Mouse (Mus musculus): Measurements from ENCODE around the gene Ovca2.

DNA sequence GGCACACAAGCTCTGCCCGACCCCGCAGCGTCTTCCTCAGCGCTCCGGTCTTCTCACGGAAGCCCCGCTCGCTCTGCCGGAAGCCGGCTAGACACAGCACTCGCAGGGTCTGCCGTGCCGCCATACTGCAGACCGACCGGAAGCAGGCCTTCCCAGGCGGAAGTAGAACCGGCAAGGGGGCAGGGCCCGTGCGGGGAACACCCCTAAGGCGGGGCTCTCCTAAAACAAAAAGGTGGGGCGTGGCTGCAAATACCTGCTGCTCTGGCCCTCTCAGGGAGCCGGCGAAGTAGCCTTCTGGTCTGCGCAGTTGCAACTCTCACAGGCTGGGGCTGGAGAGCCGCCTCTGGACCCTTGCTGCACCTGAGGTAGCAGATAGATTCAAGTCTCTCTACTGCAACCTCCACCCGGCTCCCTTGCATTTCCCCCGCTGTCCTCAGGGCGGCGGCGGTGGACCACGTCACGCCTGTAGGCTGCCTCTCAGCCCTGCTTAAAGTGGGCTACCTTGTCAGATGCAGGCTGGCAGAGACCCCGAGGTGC is at the start of gene Ovca2:
- peak; percentile 75 for TF ChIP-seq CTCF (IDR thresholded peaks at IDR 0.05; ENCODE audit: control insufficient read depth, insufficient read depth, low read length)
- peak; percentile 79; the same call in 1 of the 2 replicates for TF ChIP-seq POLR2A (IDR thresholded peaks at IDR 0.05; ENCODE audit: borderline replicate concordance, control insufficient read depth, low read depth, low read length)
